Mouse (Mus musculus) embryonic fibroblast, embryonic 13.5 days (primary cell): ENCODE measurements around the gene Ifnar2.

Source experiments
- CTCF ChIP-seq: IDR thresholded peaks from 2 replicates; pipeline ENCODE4 v1.5.1; 2011; ENCODE audit warnings: mild to moderate bottlenecking, control low read depth, low read length, moderate library complexity, borderline replicate concordance; ENCODE audit not compliant: insufficient read depth
- POLR2A ChIP-seq: IDR thresholded peaks from 2 replicates; pipeline ENCODE4 v1.6.1; 2011; ENCODE audit warnings: low read depth, mild to moderate bottlenecking, control low read depth, low read length, moderate library complexity

GRCm38 (mm10) chr16:91378431-91378986 lies 5.9 kb downstream of the Ifnar2 start:
- TF ChIP-seq POLR2A (no peak), CTCF (no peak)
